Mouse (Mus musculus) midbrain, embryonic 12.5 days (tissue): ENCODE results near the gene Stac2. TPM values are rescaled to one million over a fixed set of nuclear protein-coding genes. Genes with fewer than 3 reads are reported as not detected.

Experiments used
- ATAC-seq: fragments of 200-750 bp; cut with Nextera tagmentation; 2 replicates; pipeline ENCODE4 v1.8.0; 2017; ENCODE audit warnings: low read depth, moderate TSS enrichment, moderate library complexity; ENCODE audit not compliant: low FRiP score
- H3K27ac ChIP-seq: fragments of 300-500 bp; sonication (generic); replicated peaks from 2 replicates; pipeline ENCODE4 v1.5.1; 2016; ENCODE audit warnings: mild to moderate bottlenecking
- H3K27me3 ChIP-seq: fragments of 300-500 bp; sonication (generic); 2 replicates; pipeline ENCODE4 v1.6.1; 2016; ENCODE audit warnings: mild to moderate bottlenecking
- H3K36me3 ChIP-seq: fragments of 300-500 bp; sonication (generic); 2 replicates; pipeline ENCODE4 v1.6.1; 2016
- H3K4me1 ChIP-seq: fragments of 300-500 bp; sonication (generic); 2 replicates; pipeline ENCODE4 v1.6.1; 2016
- H3K4me2 ChIP-seq: fragments of 300-500 bp; sonication (generic); replicated peaks from 2 replicates; pipeline ENCODE4 v1.6.1; 2016; ENCODE audit warnings: mild to moderate bottlenecking, moderate library complexity
- H3K4me3 ChIP-seq: fragments of 300-500 bp; sonication (generic); 2 replicates; pipeline ENCODE4 v1.5.1; 2016; ENCODE audit warnings: mild to moderate bottlenecking
- H3K9ac ChIP-seq: fragments of 300-500 bp; sonication (generic); replicated peaks from 2 replicates; pipeline ENCODE4 v1.6.1; 2016; ENCODE audit warnings: mild to moderate bottlenecking, moderate library complexity
- H3K9me3 ChIP-seq: fragments of 300-500 bp; sonication (generic); 2 replicates; pipeline ENCODE4 v1.6.1; 2016; ENCODE audit warnings: mild to moderate bottlenecking
- WGBS: fragments of 180-500 bp; shearing (Covaris S2); methylation state at CpG from one replicate; pipeline ENCODE4 v1.1.7; 2016; 5-methylcytosine and 5-hydroxymethylcytosine counted together
- polyA plus RNA-seq: library from polyadenylated mRNA; unstranded; fragments of >200 nt; fragmentation: Nextera tagmentation; extraction: Ambion mirVana; gene quantifications from 2 replicates; pipeline ENCODE4 v1.2.1, GENCODE M21; 2016

Gene Stac2
- polyA plus RNA-seq: 0.62 and 0.73 TPM in 2 replicates

DNA sequence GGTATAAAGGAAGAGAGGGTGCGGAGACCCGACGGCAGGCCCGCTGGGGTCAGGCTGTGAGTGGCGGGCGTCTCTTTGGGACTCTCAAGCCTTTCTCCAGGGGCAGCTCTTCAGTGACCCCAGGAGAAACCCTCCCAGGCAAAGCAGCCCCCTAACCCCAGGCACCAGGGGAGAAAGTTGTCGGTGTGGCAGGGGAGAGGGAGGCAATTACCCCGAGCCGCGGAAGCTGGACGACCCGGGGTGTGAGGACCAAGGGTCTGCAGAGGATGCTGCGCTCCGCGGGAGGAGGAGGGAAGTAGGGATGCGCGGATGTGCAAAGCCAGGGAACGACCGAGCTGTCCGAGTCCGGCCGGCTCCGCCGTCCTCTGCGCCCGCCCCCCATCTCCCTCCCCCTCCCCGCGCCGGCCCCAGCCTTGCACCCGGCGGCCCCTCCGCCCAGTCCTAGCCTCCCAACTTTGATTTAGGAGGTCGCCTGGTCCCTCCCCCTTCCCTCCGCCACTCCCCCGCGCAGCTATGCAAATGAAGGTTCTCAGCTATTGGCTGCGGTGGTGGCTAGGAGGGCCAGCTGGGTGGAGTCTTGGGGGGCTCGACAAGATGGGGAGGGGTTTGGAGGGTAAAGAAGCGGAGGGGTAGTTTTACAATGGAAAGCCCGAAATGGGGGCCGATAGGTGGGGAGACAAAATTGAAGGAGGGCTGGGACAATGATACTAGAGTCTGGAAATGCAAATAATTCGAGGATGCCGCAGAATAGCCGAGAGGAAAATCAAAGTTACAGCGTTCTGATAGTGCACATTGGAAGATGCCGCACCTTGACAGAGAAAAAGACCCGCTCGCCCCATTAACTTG lies at the start of gene Stac2:
Gene Stac2, minus strand, starts transcription at position 474 of the 846 bp plus-strand sequence.
- ATAC-seq: peak; percentile 91

GRCm38 (mm10) chr11:98101332-98101731 lies 48.1 kb upstream of the Stac2 start:
- ATAC-seq: no peak

More for the DNA sequence above, at the start of gene Stac2:
- peak within 1 kb of the TSS; percentile 51 for H3K9ac ChIP-seq
- H3K9me3 ChIP-seq: no peaks in the 10 kb centered on the region
- no peaks in the 10 kb centered on the region for H3K36me3 ChIP-seq
- H3K4me1 ChIP-seq: peaks cover 16% of the 10 kb centered on the region
- H3K4me3 ChIP-seq: peak within 1 kb of the TSS; percentile 52
- H3K4me2 ChIP-seq: peak within 1 kb of the TSS; percentile 61
- WGBS: 1% methylated on average over 47 of the region's 48 CpGs
- no peak within 1 kb of the TSS for H3K27ac ChIP-seq
- H3K27me3 ChIP-seq: peaks cover 79% of the 10 kb centered on the region

DNA sequence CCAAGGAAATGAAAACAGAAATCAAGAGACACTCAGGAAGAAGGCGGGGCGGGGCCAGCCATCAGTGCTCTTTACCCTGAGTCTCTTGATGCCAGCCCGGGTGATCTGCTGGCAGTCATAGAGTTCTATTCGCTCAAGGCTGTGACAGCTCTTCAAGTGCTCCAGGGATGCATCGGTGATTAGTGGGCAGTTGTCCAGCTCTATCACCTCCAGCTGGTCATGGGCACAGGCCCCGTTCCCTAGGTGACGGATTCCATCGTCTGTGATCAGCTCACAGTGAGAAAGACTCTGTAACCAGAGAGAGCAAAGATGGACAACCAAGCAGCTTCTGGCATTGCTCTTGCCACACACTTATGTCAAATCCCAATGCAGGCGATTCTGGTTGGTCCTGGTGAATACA lies 37.3 kb upstream of the Stac2 start:
- no peak overlapping the region for H3K27ac ChIP-seq
- H3K4me3 ChIP-seq: no peak overlapping the region
- H3K4me2 ChIP-seq: no peak overlapping the region
- no peaks in the 10 kb centered on the region for H3K27me3 ChIP-seq
- H3K9ac ChIP-seq: no peak overlapping the region
- no peaks in the 10 kb centered on the region for H3K9me3 ChIP-seq
- ATAC-seq: no peak
- H3K4me1 ChIP-seq: 0 out of 2 replicates have a peak, but pooled peaks cover 3% of the 10 kb centered on the region
- 95% methylated on average over 9 of the region's 9 CpGs for WGBS
- H3K36me3 ChIP-seq: peaks cover 68% of the 10 kb centered on the region

More at GRCm38 (mm10) chr11:98101332-98101731, 48.1 kb upstream of the Stac2 start:
- Histone ChIP-seq H3K27me3 (no peaks in the 10 kb centered on the region), H3K9me3 (no peaks in the 10 kb centered on the region), H3K4me3 (no peak overlapping the region), H3K27ac (no peak overlapping the region), H3K4me1 (no peaks in the 10 kb centered on the region), H3K9ac (no peak overlapping the region), H3K4me2 (no peak overlapping the region), H3K36me3 (peaks cover 91% of the 10 kb centered on the region)
- 100% methylated on average over 3 of the region's 3 CpGs for WGBS

DNA sequence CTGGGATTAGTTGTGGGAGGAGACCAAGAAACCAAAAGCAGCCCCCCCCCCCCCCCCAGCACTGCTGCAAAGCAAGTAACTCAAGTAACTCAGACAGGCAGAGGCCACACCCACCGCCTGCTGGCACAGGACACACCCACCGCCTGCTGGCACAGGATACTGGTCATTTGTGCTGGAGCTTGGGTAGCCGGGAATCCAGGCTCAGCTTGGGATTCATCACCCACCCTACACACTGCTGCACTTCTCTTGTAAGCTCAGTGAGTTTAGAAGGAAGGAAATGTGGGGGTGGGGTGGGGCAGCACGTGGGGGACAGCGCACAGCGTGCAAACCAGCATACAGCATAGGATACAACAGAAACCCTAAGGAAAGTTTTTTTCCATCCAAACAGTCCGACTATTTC lies 35.0 kb upstream of the Stac2 start:
- no peak for ATAC-seq
- Histone ChIP-seq H3K9me3 (no peaks in the 10 kb centered on the region), H3K27me3 (no peaks in the 10 kb centered on the region), H3K36me3 (peaks cover 62% of the 10 kb centered on the region), H3K4me3 (no peak overlapping the region), H3K4me1 (0 out of 2 replicates have a peak, but pooled peaks cover 3% of the 10 kb centered on the region), H3K9ac (no peak overlapping the region), H3K27ac (no peak overlapping the region), H3K4me2 (no peak overlapping the region)
- WGBS: 56% methylated on average over 7 of the region's 7 CpGs

GRCm38 (mm10) chr11:98086574-98086973 lies 33.3 kb upstream of the Stac2 start:
- H3K27ac ChIP-seq: no peak overlapping the region
- no peak overlapping the region for H3K9ac ChIP-seq
- 0 out of 2 replicates have a peak, but pooled peaks cover 3% of the 10 kb centered on the region for H3K4me1 ChIP-seq
- H3K36me3 ChIP-seq: peaks cover 49% of the 10 kb centered on the region
- H3K9me3 ChIP-seq: no peaks in the 10 kb centered on the region
- H3K4me3 ChIP-seq: no peak overlapping the region
- no peak overlapping the region for H3K4me2 ChIP-seq
- no peak for ATAC-seq
- H3K27me3 ChIP-seq: no peaks in the 10 kb centered on the region
- WGBS: 75% methylated on average over 7 of the region's 7 CpGs

DNA sequence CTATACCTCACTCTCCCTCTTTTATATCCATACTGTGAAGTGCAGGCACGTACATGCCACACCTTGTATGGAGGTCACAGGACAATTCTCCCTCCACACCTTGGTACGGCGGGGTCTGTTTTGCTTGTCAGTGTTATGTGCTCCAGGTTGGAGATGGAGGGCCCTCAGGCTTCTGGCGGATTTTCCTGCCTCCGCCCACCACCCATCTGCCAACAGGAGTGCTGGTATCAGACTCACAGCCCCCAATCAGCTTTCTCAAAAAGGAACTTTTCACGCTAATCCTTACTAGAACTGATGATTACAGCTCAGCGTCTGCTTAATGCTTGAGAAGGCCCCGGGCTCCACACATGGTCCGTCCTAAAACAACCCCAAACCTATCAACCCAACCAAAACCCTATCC lies 32.9 kb upstream of the Stac2 start:
- H3K9ac ChIP-seq: no peak overlapping the region
- H3K4me1 ChIP-seq: 0 out of 2 replicates have a peak, but pooled peaks cover 3% of the 10 kb centered on the region
- H3K9me3 ChIP-seq: no peaks in the 10 kb centered on the region
- no peak overlapping the region for H3K4me2 ChIP-seq
- 93% methylated on average over 9 of the region's 9 CpGs for WGBS
- no peak overlapping the region for H3K4me3 ChIP-seq
- H3K27ac ChIP-seq: no peak overlapping the region
- no peaks in the 10 kb centered on the region for H3K27me3 ChIP-seq
- peaks cover 45% of the 10 kb centered on the region for H3K36me3 ChIP-seq
- no peak for ATAC-seq

- 90% methylated on average over 7 of the region's 7 CpGs for WGBS
- no peaks in the 10 kb centered on the region for H3K27me3 ChIP-seq
- ATAC-seq: no peak
- no peaks in the 10 kb centered on the region for H3K9me3 ChIP-seq
- H3K36me3 ChIP-seq: peaks cover 13% of the 10 kb centered on the region; the same call in 1 of the 2 replicates
- no peak overlapping the region for H3K9ac ChIP-seq
- no peaks in the 10 kb centered on the region for H3K4me1 ChIP-seq
- H3K4me3 ChIP-seq: no peak overlapping the region
- H3K4me2 ChIP-seq: no peak overlapping the region
- H3K27ac ChIP-seq: no peak overlapping the region
Measured at GRCm38 (mm10) chr11:98082745-98083144, 29.5 kb upstream of the Stac2 start.

DNA sequence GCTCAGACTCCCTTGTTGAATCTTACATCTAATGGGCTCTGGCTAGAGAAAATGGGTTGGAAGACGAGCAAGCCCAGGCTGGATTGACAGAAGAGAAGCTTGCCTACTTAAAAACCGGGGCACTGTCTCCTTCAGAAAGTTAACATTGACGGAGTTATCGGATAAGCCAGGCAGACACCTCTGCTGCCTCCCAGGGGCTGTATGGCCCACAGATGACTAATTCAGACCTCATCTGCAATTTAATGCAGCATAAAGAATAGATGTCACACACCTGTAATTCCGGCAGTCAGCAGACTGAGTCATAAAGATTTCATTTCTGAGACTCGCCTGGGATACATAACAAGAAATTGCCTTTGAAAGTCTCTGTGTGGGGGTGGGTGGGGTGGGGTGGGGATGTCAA lies 27.2 kb upstream of the Stac2 start:
- no peak overlapping the region for H3K27ac ChIP-seq
- H3K36me3 ChIP-seq: peaks cover 13% of the 10 kb centered on the region; the same call in 1 of the 2 replicates
- no peaks in the 10 kb centered on the region for H3K4me1 ChIP-seq
- H3K9ac ChIP-seq: no peak overlapping the region
- ATAC-seq: no peak
- no peak overlapping the region for H3K4me3 ChIP-seq
- no peaks in the 10 kb centered on the region for H3K9me3 ChIP-seq
- 0 out of 2 replicates have a peak, but pooled peaks cover 6% of the 10 kb centered on the region for H3K27me3 ChIP-seq
- WGBS: 84% methylated on average over 6 of the region's 6 CpGs
- H3K4me2 ChIP-seq: no peak overlapping the region

- ATAC-seq: no peak
- Histone ChIP-seq H3K27ac (no peak overlapping the region), H3K36me3 (no peaks in the 10 kb centered on the region), H3K4me2 (no peak overlapping the region), H3K4me1 (no peaks in the 10 kb centered on the region), H3K9me3 (no peaks in the 10 kb centered on the region), H3K9ac (no peak overlapping the region), H3K4me3 (no peak overlapping the region), H3K27me3 (0 out of 2 replicates have a peak, but pooled peaks cover 6% of the 10 kb centered on the region)
- WGBS: 86% methylated on average over 8 of the region's 8 CpGs
Measured at GRCm38 (mm10) chr11:98077086-98077485, 23.8 kb upstream of the Stac2 start.

DNA sequence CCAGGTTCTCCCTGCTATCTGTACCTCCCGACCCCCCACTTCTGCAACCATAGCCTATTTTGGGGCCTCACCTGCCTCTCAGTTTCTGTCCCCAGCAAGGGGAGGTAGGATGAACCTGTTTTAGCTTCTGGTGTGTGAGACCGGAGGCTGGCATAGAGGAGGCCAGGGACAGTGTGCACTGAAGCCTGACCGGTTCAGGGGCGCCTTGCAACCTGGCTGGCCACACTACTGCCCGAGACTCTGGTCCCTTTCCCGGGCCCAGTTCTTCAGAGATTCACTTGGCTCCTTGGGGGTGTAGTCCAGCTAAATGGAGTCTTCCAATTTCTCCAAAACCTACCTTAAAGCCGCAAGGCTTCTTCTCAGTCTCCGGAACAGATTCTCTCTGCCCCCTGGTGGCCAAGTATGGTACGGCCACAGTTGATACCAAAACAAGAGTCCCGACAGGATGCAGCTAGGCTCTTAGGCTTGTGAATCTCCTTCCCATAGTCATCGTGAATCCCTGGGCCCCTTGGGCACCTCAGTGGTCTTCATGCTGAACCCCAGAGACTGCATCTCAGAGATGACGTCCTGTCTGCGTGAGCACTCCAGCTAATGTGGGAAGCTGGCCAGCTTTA lies 22.0 kb upstream of the Stac2 start:
- Histone ChIP-seq H3K4me1 (no peaks in the 10 kb centered on the region), H3K36me3 (no peaks in the 10 kb centered on the region), H3K4me2 (no peak overlapping the region), H3K9ac (no peak overlapping the region), H3K4me3 (no peak overlapping the region), H3K9me3 (no peaks in the 10 kb centered on the region), H3K27ac (no peak overlapping the region), H3K27me3 (0 out of 2 replicates have a peak, but pooled peaks cover 6% of the 10 kb centered on the region)
- WGBS: 19% methylated on average over 13 of the region's 13 CpGs
- ATAC-seq: no peak

DNA sequence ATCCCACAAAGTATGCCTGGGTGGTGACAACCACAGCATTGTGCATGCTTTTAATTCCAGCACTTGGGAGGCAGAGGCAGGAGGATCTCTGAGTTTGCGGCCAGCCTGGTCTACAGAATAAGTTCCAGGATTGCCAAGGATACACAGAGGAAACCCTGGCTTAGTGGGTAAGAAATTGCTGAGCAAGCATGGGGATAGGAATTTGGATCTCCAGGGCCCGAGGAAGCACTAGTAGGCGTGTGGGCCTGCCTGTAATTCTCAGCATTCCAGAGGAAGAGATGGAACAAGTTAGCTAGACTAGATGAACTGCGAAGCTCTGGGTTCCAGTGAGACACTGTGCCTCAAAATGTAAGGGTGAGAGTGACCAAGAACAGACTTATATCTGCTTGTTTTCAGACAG lies 20.2 kb upstream of the Stac2 start:
- no peaks in the 10 kb centered on the region for H3K36me3 ChIP-seq
- H3K27me3 ChIP-seq: 0 out of 2 replicates have a peak, but pooled peaks cover 6% of the 10 kb centered on the region
- H3K9ac ChIP-seq: no peak overlapping the region
- H3K4me1 ChIP-seq: no peaks in the 10 kb centered on the region
- H3K4me3 ChIP-seq: no peak overlapping the region
- H3K27ac ChIP-seq: no peak overlapping the region
- H3K4me2 ChIP-seq: no peak overlapping the region
- WGBS: 93% methylated on average over 4 of the region's 4 CpGs
- no peak for ATAC-seq
- no peaks in the 10 kb centered on the region for H3K9me3 ChIP-seq

DNA sequence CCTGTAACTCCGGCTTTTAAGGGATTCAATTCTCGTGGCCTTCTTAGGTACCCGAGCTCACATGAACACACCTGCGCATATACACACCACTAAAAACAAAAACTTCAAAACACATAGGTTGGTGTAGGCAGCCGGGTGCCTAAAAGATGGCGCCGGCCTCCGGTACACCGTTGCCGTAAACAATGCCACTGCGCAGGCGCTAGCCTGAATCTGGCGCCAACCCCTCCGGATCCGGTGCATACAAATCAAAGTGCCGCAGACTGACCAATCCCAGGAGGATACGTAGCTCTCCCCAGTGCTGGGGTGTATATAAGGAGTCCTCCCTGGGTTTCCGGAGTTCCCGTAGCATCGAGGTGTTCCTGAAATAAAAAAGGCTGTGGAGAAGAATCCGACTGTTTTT lies 14.0 kb upstream of the Stac2 start:
- 94% methylated on average over 21 of the region's 21 CpGs for WGBS

More for the DNA sequence above, 14.0 kb upstream of the Stac2 start:
- Histone ChIP-seq H3K27me3 (0 out of 2 replicates have a peak, but pooled peaks cover 3% of the 10 kb centered on the region), H3K4me1 (no peaks in the 10 kb centered on the region), H3K4me2 (no peak overlapping the region), H3K4me3 (no peak overlapping the region), H3K36me3 (no peaks in the 10 kb centered on the region), H3K9ac (no peak overlapping the region), H3K27ac (no peak overlapping the region), H3K9me3 (peaks cover 7% of the 10 kb centered on the region; the same call in 1 of the 2 replicates)
- no peak for ATAC-seq
